Mouse (Mus musculus) neural tube, embryonic 13.5 days (tissue): ENCODE data around the gene Gm20683. TPM values are rescaled to one million over a fixed set of nuclear protein-coding genes. Genes with fewer than 3 reads are reported as not detected.

Experiments
- ATAC-seq: fragments of 200-750 bp; cut with Nextera tagmentation; 2 replicates; pipeline ENCODE4 v1.8.0; 2017; ENCODE audit warnings: low read depth, mild to moderate bottlenecking, moderate TSS enrichment, moderate library complexity
- H3K27ac ChIP-seq: fragments of 300-500 bp; sonication (generic); replicated peaks from 2 replicates; pipeline ENCODE4 v1.5.1; 2015; ENCODE audit warnings: moderate library complexity, mild to moderate bottlenecking, inconsistent platforms
- H3K27me3 ChIP-seq: fragments of 300-500 bp; sonication (generic); 2 replicates; pipeline ENCODE4 v1.6.1; 2015; ENCODE audit warnings: mild to moderate bottlenecking, inconsistent platforms
- H3K36me3 ChIP-seq: fragments of 300-500 bp; sonication (generic); 2 replicates; pipeline ENCODE4 v1.6.1; 2015; ENCODE audit warnings: mild to moderate bottlenecking, inconsistent platforms
- H3K4me1 ChIP-seq: fragments of 300-500 bp; sonication (generic); replicated peaks from 2 replicates; pipeline ENCODE4 v1.6.1; 2015; ENCODE audit warnings: inconsistent platforms
- H3K4me2 ChIP-seq: fragments of 300-500 bp; sonication (generic); 2 replicates; pipeline ENCODE4 v1.6.1; 2015; ENCODE audit warnings: inconsistent platforms, mild to moderate bottlenecking, moderate library complexity
- H3K4me3 ChIP-seq: fragments of 300-500 bp; sonication (generic); 2 replicates; pipeline ENCODE4 v1.5.1; 2015; ENCODE audit warnings: mild to moderate bottlenecking, inconsistent platforms
- H3K9ac ChIP-seq: fragments of 300-500 bp; sonication (generic); 2 replicates; pipeline ENCODE4 v1.6.1; 2015; ENCODE audit warnings: moderate library complexity, mild to moderate bottlenecking, inconsistent platforms
- H3K9me3 ChIP-seq: fragments of 300-500 bp; sonication (generic); 2 replicates; pipeline ENCODE4 v1.6.1; 2016; ENCODE audit warnings: inconsistent platforms
- WGBS: fragments of 180-500 bp; shearing (Covaris S2); methylation state at CpG from one replicate; pipeline ENCODE4 v1.1.7; 2015; 5-methylcytosine and 5-hydroxymethylcytosine counted together
- polyA plus RNA-seq: library from polyadenylated mRNA; unstranded; fragments of >200 nt; fragmentation: Nextera tagmentation; extraction: Ambion mirVana; gene quantifications from 2 replicates; pipeline ENCODE4 v1.2.1, GENCODE M21; 2015

The Gm20683 gene
- polyA plus RNA-seq, 1 experiment from 2014 or later, result 7.5 TPM

DNA sequence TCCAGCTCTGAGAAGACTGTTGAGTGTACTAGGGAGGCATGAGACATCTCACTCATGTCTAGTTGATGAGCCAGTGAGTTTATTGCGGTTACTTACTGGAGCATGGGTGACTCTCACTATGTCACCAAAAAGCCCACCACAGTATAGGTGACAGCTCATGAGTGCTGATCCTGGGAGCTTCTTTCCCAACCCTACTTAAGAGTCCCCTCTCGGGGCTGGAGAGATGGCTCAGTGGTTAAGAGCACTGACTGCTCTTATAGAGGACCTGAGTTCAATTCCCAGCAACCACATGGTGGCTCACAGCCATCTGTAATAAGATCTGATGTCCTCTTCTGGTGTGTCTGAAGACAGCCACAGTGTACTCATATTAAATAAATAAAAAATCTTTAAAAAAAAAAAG is 28.4 kb upstream of the Gm20683 start:
- no peaks in the 10 kb centered on the region for H3K27me3 ChIP-seq
- H3K9me3 ChIP-seq, result no peaks in the 10 kb centered on the region
- no peak overlapping the region for H3K27ac ChIP-seq
- peaks cover 22% of the 10 kb centered on the region for H3K4me1 ChIP-seq
- ATAC-seq, result no peak
- WGBS, result 88% methylated on average over 2 of the region's 2 CpGs
- H3K36me3 ChIP-seq, result no peaks in the 10 kb centered on the region
- no peak overlapping the region for H3K4me3 ChIP-seq
- no peak overlapping the region for H3K4me2 ChIP-seq
- no peak overlapping the region for H3K9ac ChIP-seq

GRCm38 (mm10) chr17:25869498-25869897 is 27.9 kb upstream of the Gm20683 start:
- no peak for ATAC-seq
- H3K36me3 ChIP-seq, result no peaks in the 10 kb centered on the region
- no peak overlapping the region for H3K27ac ChIP-seq
- no peak overlapping the region for H3K9ac ChIP-seq
- H3K4me3 ChIP-seq, result no peak overlapping the region
- no peaks in the 10 kb centered on the region for H3K27me3 ChIP-seq
- no peaks in the 10 kb centered on the region for H3K9me3 ChIP-seq
- H3K4me1 ChIP-seq, result peaks cover 22% of the 10 kb centered on the region
- 87% methylated on average over 8 of the region's 8 CpGs for WGBS
- no peak overlapping the region for H3K4me2 ChIP-seq

- ATAC-seq, result peak; percentile 88
Observed at GRCm38 (mm10) chr17:25868601-25869191, 27.1 kb upstream of the Gm20683 start, which contains the start of gene Mcrip2. Gene Mcrip2, minus strand, starts transcription at chr17:25868764.

GRCm38 (mm10) chr17:25867836-25868600 is 26.5 kb upstream of the Gm20683 start:
- Histone ChIP-seq H3K27ac (0 out of 2 replicates have a peak overlapping the region, but pooled peaks have one; percentile 34), H3K9me3 (no peaks in the 10 kb centered on the region), H3K4me2 (peak overlapping the region; percentile 98), H3K27me3 (no peaks in the 10 kb centered on the region), H3K36me3 (no peaks in the 10 kb centered on the region), H3K4me3 (peak overlapping the region; percentile 76), H3K9ac (peak overlapping the region; percentile 80), H3K4me1 (peaks cover 14% of the 10 kb centered on the region)
- WGBS, result 2% methylated on average over 40 of the region's 42 CpGs
- ATAC-seq, result peak; percentile 57

More at GRCm38 (mm10) chr17:25868601-25869191, 27.1 kb upstream of the Gm20683 start, which contains the start of gene Mcrip2:
- under 1% methylated on average over 24 of the region's 24 CpGs for WGBS
- Histone ChIP-seq H3K36me3 (no peaks in the 10 kb centered on the region), H3K27ac (peak within 1 kb of the TSS; percentile 59), H3K4me3 (peak within 1 kb of the TSS; percentile 76), H3K9me3 (no peaks in the 10 kb centered on the region), H3K4me2 (peak within 1 kb of the TSS; percentile 98), H3K27me3 (no peaks in the 10 kb centered on the region), H3K9ac (peak within 1 kb of the TSS; percentile 80), H3K4me1 (peaks cover 15% of the 10 kb centered on the region)

GRCm38 (mm10) chr17:25867509-25867835 is 25.9 kb upstream of the Gm20683 start:
- Histone ChIP-seq H3K27me3 (no peaks in the 10 kb centered on the region), H3K36me3 (no peaks in the 10 kb centered on the region), H3K4me3 (peak overlapping the region; percentile 76), H3K4me2 (peak overlapping the region; percentile 98), H3K27ac (no peak overlapping the region), H3K9me3 (no peaks in the 10 kb centered on the region), H3K4me1 (peaks cover 14% of the 10 kb centered on the region), H3K9ac (peak overlapping the region; percentile 80)
- no peak for ATAC-seq
- 8% methylated on average over 7 of the region's 7 CpGs for WGBS

GRCm38 (mm10) chr17:25866172-25866571 is 24.6 kb upstream of the Gm20683 start:
- H3K4me1 ChIP-seq, result peaks cover 22% of the 10 kb centered on the region
- no peak overlapping the region for H3K27ac ChIP-seq
- H3K9me3 ChIP-seq, result no peaks in the 10 kb centered on the region
- 0 out of 2 replicates have a peak overlapping the region, but pooled peaks have one; percentile 0 for H3K4me3 ChIP-seq
- no peaks in the 10 kb centered on the region for H3K36me3 ChIP-seq
- no peak for ATAC-seq
- no peaks in the 10 kb centered on the region for H3K27me3 ChIP-seq
- no peak overlapping the region for H3K9ac ChIP-seq
- whole genome bisulfite sequencing, result 97% methylated on average over 3 of the region's 3 CpGs
- no peak overlapping the region for H3K4me2 ChIP-seq

- Histone ChIP-seq H3K27me3 (no peaks in the 10 kb centered on the region), H3K4me2 (no peak overlapping the region)
- 91% methylated on average over 11 of the region's 11 CpGs for WGBS
Observed at GRCm38 (mm10) chr17:25865288-25865687, 23.7 kb upstream of the Gm20683 start.

DNA sequence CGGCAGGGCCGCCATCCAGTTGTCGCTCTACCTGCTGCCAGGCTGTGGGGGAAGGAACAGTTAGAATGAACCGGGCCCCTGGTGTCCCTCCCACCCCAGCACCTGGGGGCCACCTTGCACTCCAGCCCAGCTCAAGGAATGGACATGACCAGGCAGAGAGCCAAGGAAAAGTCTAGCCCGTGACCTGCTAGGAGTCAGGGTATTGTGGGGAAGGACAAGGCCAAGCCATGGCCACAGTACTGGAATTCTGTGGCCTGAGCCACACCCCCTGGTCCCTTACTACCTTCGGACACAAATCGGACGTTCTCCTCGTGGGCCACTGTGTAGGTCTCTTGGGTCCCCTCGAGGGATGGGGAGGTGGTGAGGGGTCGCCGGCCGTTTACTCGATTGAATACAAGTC is 22.7 kb upstream of the Gm20683 start:
- no peaks in the 10 kb centered on the region for H3K27me3 ChIP-seq
- H3K4me2 ChIP-seq, result no peak overlapping the region
- H3K36me3 ChIP-seq, result no peaks in the 10 kb centered on the region
- H3K4me3 ChIP-seq, result no peak overlapping the region
- 92% methylated on average over 14 of the region's 14 CpGs for WGBS
- no peak overlapping the region for H3K9ac ChIP-seq
- H3K9me3 ChIP-seq, result no peaks in the 10 kb centered on the region
- no peak overlapping the region for H3K27ac ChIP-seq
- H3K4me1 ChIP-seq, result peaks cover 33% of the 10 kb centered on the region
- ATAC-seq, result no peak

More at GRCm38 (mm10) chr17:25865288-25865687, 23.7 kb upstream of the Gm20683 start:
- H3K9ac ChIP-seq, result no peak overlapping the region
- peaks cover 30% of the 10 kb centered on the region for H3K4me1 ChIP-seq
- no peak overlapping the region for H3K4me3 ChIP-seq
- no peak overlapping the region for H3K27ac ChIP-seq
- H3K9me3 ChIP-seq, result no peaks in the 10 kb centered on the region
- ATAC-seq, result no peak
- H3K36me3 ChIP-seq, result no peaks in the 10 kb centered on the region

GRCm38 (mm10) chr17:25863681-25864080 is 22.1 kb upstream of the Gm20683 start:
- Histone ChIP-seq H3K27ac (no peak overlapping the region), H3K9ac (no peak overlapping the region), H3K36me3 (no peaks in the 10 kb centered on the region), H3K4me3 (no peak overlapping the region), H3K4me1 (peaks cover 28% of the 10 kb centered on the region), H3K9me3 (no peaks in the 10 kb centered on the region), H3K27me3 (no peaks in the 10 kb centered on the region), H3K4me2 (no peak overlapping the region)
- no peak for ATAC-seq
- WGBS, result 92% methylated on average over 6 of the region's 6 CpGs

DNA sequence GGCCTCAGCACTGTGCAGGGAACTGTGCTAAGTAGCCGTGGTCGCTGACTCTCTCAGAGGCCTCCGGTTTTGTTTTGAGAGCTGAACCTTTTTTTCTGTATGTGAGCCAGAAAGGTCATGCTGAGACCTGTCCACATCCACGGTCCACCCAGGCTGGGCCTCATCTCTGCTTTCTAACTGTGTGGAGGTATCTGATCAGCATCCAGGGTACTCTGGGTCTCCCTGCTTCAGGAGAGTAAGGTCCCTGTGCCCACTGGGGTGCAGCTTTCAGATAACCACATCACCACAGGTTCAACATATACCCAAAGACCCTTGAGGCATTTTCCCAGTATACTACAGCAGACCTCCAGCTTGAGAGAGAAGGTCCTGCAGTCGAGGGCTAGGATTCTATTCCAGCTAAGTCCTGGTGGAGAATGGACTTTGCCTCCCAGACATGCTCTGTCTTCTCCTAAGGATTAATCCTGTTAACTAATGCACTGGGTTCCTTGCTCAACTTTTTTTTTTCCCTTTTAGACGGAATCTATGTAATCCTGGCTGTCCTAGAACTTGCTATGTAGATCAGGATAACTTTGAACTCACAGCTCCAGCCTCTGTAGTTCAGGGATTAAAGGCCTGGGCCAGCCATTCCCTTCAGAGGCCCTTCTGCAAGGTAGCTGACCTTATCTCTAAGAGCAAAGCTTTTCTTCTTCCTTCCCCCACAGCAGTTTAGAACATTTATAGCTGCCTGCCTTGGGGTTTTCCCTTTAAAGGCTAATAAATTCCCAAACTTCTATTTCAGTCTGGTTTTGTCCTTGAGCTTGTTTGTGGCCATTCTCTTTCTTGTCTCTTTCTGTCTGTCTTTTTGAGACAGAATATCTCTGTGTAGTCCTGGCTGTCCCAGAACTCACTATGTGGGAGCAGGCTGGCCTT is 20.4 kb upstream of the Gm20683 start:
- Histone ChIP-seq H3K36me3 (no peaks in the 10 kb centered on the region), H3K4me2 (peak overlapping the region; percentile 88), H3K9ac (peak overlapping the region; percentile 83), H3K27ac (peak overlapping the region; percentile 90), H3K4me1 (peaks cover 19% of the 10 kb centered on the region), H3K9me3 (no peaks in the 10 kb centered on the region), H3K4me3 (peak overlapping the region; percentile 68), H3K27me3 (no peaks in the 10 kb centered on the region)
- WGBS, result 13% methylated on average over 6 of the region's 6 CpGs
- peak; percentile 1; the same call in 1 of the 2 replicates for ATAC-seq

DNA sequence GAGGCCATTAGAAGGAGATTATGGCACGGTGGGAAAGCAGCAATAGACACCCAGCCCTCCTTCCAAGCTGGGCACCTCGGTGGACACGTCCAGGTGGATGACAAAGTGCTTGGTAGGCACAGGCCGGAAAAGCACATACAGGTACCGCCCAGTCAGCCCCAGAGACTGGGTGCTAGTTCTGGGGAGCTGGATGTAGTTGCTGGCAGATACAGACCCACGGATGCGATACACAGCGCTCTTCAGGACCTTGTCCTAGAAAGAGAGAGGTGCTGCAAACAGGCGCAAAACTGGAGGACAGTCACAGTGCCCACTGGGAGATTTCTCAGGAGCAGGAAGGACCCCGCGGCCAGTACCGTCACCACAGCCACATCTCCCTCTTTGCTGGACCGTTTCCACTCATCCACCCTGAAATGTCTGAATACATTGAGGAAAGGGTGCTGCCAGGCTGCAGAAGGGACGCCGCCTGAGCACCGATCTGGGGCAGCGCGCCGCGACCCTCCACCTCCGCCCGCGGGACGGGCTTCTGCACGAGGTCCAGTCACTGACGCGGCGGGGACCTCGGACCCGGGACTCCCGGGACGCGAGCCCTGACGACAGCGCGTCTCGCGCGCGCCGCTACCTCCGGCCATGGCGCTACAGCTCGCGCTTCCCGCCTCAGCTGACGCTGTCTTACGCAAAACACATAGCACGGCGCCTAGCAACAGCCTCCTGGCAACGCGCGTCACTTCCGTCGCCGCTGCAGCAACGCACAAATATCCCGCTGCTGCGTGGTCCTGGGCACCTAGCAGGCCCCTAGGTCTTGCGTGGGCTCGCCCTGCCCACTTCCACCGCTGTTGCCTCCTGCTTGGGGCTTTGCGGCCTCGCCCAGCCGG is 19.5 kb upstream of the Gm20683 start, which contains the start of gene Wdr90:
Wdr90 (minus strand) TSS at position 670 of the 872 bp plus-strand sequence.
- peak within 1 kb of the TSS; percentile 83 for H3K9ac ChIP-seq
- H3K4me3 ChIP-seq, result peak within 1 kb of the TSS; percentile 68
- H3K36me3 ChIP-seq, result no peaks in the 10 kb centered on the region
- H3K27me3 ChIP-seq, result no peaks in the 10 kb centered on the region
- ATAC-seq, result peak; percentile 94
- peak within 1 kb of the TSS; percentile 88 for H3K4me2 ChIP-seq
- peaks cover 19% of the 10 kb centered on the region for H3K4me1 ChIP-seq
- no peaks in the 10 kb centered on the region for H3K9me3 ChIP-seq
- peak within 1 kb of the TSS; percentile 90 for H3K27ac ChIP-seq
- 4% methylated on average over 65 of the region's 65 CpGs for WGBS
